Mouse (Mus musculus): ENCODE measurements around the gene Rnf187. TPM values are rescaled to one million over a fixed set of nuclear protein-coding genes. Genes with fewer than 3 reads are reported as not detected.

The Rnf187 gene
- polyA plus RNA-seq, 1 experiment from 2014 or later, result 563 TPM

DNA sequence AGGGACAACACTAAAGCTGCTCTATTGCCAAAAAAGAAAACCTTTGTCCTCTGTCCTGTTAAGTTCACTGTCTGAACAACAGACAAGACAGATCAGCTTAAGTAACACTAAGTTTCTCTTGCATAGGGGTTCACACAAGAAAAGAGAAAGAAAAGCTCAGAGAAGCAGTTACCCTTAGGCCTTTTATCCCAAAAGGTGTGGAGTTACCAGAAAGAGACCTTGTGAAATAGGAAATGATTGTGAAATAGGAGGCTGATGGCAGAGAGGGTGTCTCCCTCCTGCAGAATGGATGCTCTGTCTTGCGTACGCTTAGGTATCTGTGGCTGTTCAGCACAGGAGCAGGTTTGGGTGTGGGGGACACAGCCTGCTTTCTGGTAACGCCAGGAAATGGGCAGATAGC lies 40.5 kb upstream of the Rnf187 start:
- Histone ChIP-seq H3K9ac (ENCODE audit: low read depth, low read length) (peak overlapping the region; percentile 50), H3K36me3 (ENCODE audit: control insufficient read depth, insufficient read depth, low read length) (peaks cover 11% of the 10 kb centered on the region), H3K4me1 (ENCODE audit: control insufficient read depth, insufficient read depth, low read depth, low read length) (peaks cover 40% of the 10 kb centered on the region), H3K4me3 (ENCODE audit: low read length) (peak overlapping the region; percentile 97), H3K27me3 (replicated peaks; ENCODE audit: control insufficient read depth, insufficient read depth, low read length) (no peaks in the 10 kb centered on the region), H3K27ac (ENCODE audit: low read depth, low read length) (no peak overlapping the region), H3K9me3 (ENCODE audit: control insufficient read depth, low read length) (no peaks in the 10 kb centered on the region), H3K4me2 (ENCODE audit: low read length) (peak overlapping the region; percentile 100)
- no peak for ATAC-seq
- 87% methylated on average over 3 of the region's 3 CpGs for WGBS

GRCm38 (mm10) chr11:58978706-58979030 lies 40.0 kb upstream of the Rnf187 start:
- peak overlapping the region; percentile 100 for H3K4me2 ChIP-seq (ENCODE audit: low read length)
- no peak overlapping the region for H3K27ac ChIP-seq (ENCODE audit: low read depth, low read length)
- no peaks in the 10 kb centered on the region for H3K27me3 ChIP-seq (replicated peaks; ENCODE audit: control insufficient read depth, insufficient read depth, low read length)
- ATAC-seq, result no peak
- H3K9me3 ChIP-seq (ENCODE audit: control insufficient read depth, low read length), result no peaks in the 10 kb centered on the region
- peak overlapping the region; percentile 95 for H3K9ac ChIP-seq (ENCODE audit: low read depth, low read length)
- H3K36me3 ChIP-seq (ENCODE audit: control insufficient read depth, insufficient read depth, low read length), result peaks cover 11% of the 10 kb centered on the region
- WGBS, result 3% methylated on average over 5 of the region's 5 CpGs
- peak overlapping the region; percentile 97 for H3K4me3 ChIP-seq (ENCODE audit: low read length)
- H3K4me1 ChIP-seq (ENCODE audit: control insufficient read depth, insufficient read depth, low read depth, low read length), result peaks cover 40% of the 10 kb centered on the region

- Histone ChIP-seq H3K27me3 (replicated peaks; ENCODE audit: control insufficient read depth, insufficient read depth, low read length) (no peaks in the 10 kb centered on the region), H3K36me3 (ENCODE audit: control insufficient read depth, insufficient read depth, low read length) (peaks cover 11% of the 10 kb centered on the region; the same call in 1 of the 2 replicates), H3K4me1 (ENCODE audit: control insufficient read depth, insufficient read depth, low read depth, low read length) (peaks cover 40% of the 10 kb centered on the region), H3K4me3 (ENCODE audit: low read length) (peak within 1 kb of the TSS; percentile 97), H3K27ac (ENCODE audit: low read depth, low read length) (peak within 1 kb of the TSS; percentile 75), H3K9ac (ENCODE audit: low read depth, low read length) (peak within 1 kb of the TSS; percentile 95), H3K9me3 (ENCODE audit: control insufficient read depth, low read length) (no peaks in the 10 kb centered on the region), H3K4me2 (ENCODE audit: low read length) (peak within 1 kb of the TSS; percentile 100)
- under 1% methylated on average over 64 of the region's 64 CpGs for WGBS
- ATAC-seq, result peak; percentile 86
Measured at GRCm38 (mm10) chr11:58978027-58978705, 39.5 kb upstream of the Rnf187 start, which contains the start of gene Trim11. Gene Trim11 (plus strand): TSS chr11:58978093.

DNA sequence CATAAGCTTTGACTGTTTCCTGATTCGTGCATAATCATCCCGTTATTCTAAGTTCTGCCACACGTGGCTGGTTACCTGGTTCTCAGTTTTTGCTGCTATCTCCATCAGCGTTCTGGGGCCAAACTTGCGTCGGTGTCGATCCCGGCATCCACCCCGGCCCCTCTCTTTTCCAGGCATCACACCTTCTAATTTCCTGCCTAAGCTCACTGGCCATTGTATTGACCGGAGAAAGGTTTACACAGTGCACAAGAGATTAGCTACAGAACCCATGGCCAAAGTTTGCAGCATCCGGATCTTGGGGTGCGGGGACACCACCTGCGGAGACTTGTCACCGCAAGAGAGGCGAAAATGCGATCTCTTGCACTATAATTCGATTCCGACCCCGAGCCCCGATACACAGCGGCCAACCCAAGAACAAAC lies 38.9 kb upstream of the Rnf187 start:
- under 1% methylated on average over 21 of the region's 21 CpGs for WGBS
- peaks cover 8% of the 10 kb centered on the region; the same call in 1 of the 2 replicates for H3K36me3 ChIP-seq (ENCODE audit: control insufficient read depth, insufficient read depth, low read length)
- peak overlapping the region; percentile 97 for H3K4me3 ChIP-seq (ENCODE audit: low read length)
- peak overlapping the region; percentile 100 for H3K4me2 ChIP-seq (ENCODE audit: low read length)
- peaks cover 40% of the 10 kb centered on the region for H3K4me1 ChIP-seq (ENCODE audit: control insufficient read depth, insufficient read depth, low read depth, low read length)
- peak overlapping the region; percentile 75 for H3K27ac ChIP-seq (ENCODE audit: low read depth, low read length)
- no peaks in the 10 kb centered on the region for H3K9me3 ChIP-seq (ENCODE audit: control insufficient read depth, low read length)
- peak overlapping the region; percentile 95 for H3K9ac ChIP-seq (ENCODE audit: low read depth, low read length)
- ATAC-seq, result peak; percentile 22; the same call in 1 of the 2 replicates
- H3K27me3 ChIP-seq (replicated peaks; ENCODE audit: control insufficient read depth, insufficient read depth, low read length), result no peaks in the 10 kb centered on the region

DNA sequence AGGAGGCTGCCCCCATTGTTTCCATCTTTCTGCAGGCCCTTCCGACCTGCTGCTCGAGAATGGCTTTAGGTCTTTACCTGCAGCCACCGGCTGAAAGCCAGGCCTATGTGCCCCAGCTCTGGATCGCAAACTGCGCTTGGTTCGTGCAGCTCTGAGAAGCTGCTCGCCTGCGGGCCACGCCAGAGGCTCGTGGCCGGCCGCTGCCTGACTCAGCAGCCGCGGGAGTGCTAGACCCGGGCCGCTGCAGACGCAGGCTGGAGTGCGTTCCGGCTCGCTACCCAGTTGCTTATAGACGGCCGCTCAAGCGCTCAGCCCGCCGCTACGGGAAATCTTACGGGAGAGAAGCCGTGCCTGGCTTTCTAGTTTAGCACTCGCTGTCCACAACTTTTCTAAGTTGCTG lies 38.4 kb upstream of the Rnf187 start:
- peak overlapping the region; percentile 75 for H3K27ac ChIP-seq (ENCODE audit: low read depth, low read length)
- H3K9me3 ChIP-seq (ENCODE audit: control insufficient read depth, low read length), result no peaks in the 10 kb centered on the region
- ATAC-seq, result no peak
- no peaks in the 10 kb centered on the region for H3K27me3 ChIP-seq (replicated peaks; ENCODE audit: control insufficient read depth, insufficient read depth, low read length)
- H3K36me3 ChIP-seq (ENCODE audit: control insufficient read depth, insufficient read depth, low read length), result peaks cover 6% of the 10 kb centered on the region; the same call in 1 of the 2 replicates
- peak overlapping the region; percentile 100 for H3K4me2 ChIP-seq (ENCODE audit: low read length)
- peak overlapping the region; percentile 95 for H3K9ac ChIP-seq (ENCODE audit: low read depth, low read length)
- H3K4me3 ChIP-seq (ENCODE audit: low read length), result peak overlapping the region; percentile 97
- peaks cover 40% of the 10 kb centered on the region for H3K4me1 ChIP-seq (ENCODE audit: control insufficient read depth, insufficient read depth, low read depth, low read length)
- WGBS, result under 1% methylated on average over 29 of the region's 29 CpGs

GRCm38 (mm10) chr11:58974414-58974813 lies 35.7 kb upstream of the Rnf187 start:
- no peak overlapping the region for H3K9ac ChIP-seq (ENCODE audit: low read depth, low read length)
- H3K4me1 ChIP-seq (ENCODE audit: control insufficient read depth, insufficient read depth, low read depth, low read length), result peaks cover 23% of the 10 kb centered on the region
- ATAC-seq, result no peak
- no peaks in the 10 kb centered on the region for H3K27me3 ChIP-seq (replicated peaks; ENCODE audit: control insufficient read depth, insufficient read depth, low read length)
- H3K4me3 ChIP-seq (ENCODE audit: low read length), result no peak overlapping the region
- H3K9me3 ChIP-seq (ENCODE audit: control insufficient read depth, low read length), result no peaks in the 10 kb centered on the region
- H3K4me2 ChIP-seq (ENCODE audit: low read length), result no peak overlapping the region
- no peak overlapping the region for H3K27ac ChIP-seq (ENCODE audit: low read depth, low read length)
- 78% methylated on average over 3 of the region's 3 CpGs for WGBS
- H3K36me3 ChIP-seq (ENCODE audit: control insufficient read depth, insufficient read depth, low read length), result peaks cover 4% of the 10 kb centered on the region; the same call in 1 of the 2 replicates

- peaks cover 6% of the 10 kb centered on the region; the same call in 1 of the 2 replicates for H3K36me3 ChIP-seq (ENCODE audit: control insufficient read depth, insufficient read depth, low read length)
Measured at GRCm38 (mm10) chr11:58971796-58972195, 33.1 kb upstream of the Rnf187 start.

GRCm38 (mm10) chr11:58970831-58971530 lies 32.3 kb upstream of the Rnf187 start:
- H3K4me2 ChIP-seq (ENCODE audit: low read length), result no peak overlapping the region
- H3K4me1 ChIP-seq (ENCODE audit: control insufficient read depth, insufficient read depth, low read depth, low read length), result peaks cover 8% of the 10 kb centered on the region
- H3K27ac ChIP-seq (ENCODE audit: low read depth, low read length), result no peak overlapping the region
- WGBS, result 89% methylated on average over 21 of the region's 21 CpGs
- no peak overlapping the region for H3K4me3 ChIP-seq (ENCODE audit: low read length)
- H3K9ac ChIP-seq (ENCODE audit: low read depth, low read length), result no peak overlapping the region
- ATAC-seq, result no peak
- no peaks in the 10 kb centered on the region for H3K9me3 ChIP-seq (ENCODE audit: control insufficient read depth, low read length)
- peaks cover 6% of the 10 kb centered on the region; the same call in 1 of the 2 replicates for H3K36me3 ChIP-seq (ENCODE audit: control insufficient read depth, insufficient read depth, low read length)
- no peaks in the 10 kb centered on the region for H3K27me3 ChIP-seq (replicated peaks; ENCODE audit: control insufficient read depth, insufficient read depth, low read length)

More at GRCm38 (mm10) chr11:58971796-58972195, 33.1 kb upstream of the Rnf187 start:
- Histone ChIP-seq H3K4me2 (ENCODE audit: low read length) (no peak overlapping the region), H3K4me1 (ENCODE audit: control insufficient read depth, insufficient read depth, low read depth, low read length) (peaks cover 10% of the 10 kb centered on the region), H3K9ac (ENCODE audit: low read depth, low read length) (no peak overlapping the region), H3K4me3 (ENCODE audit: low read length) (no peak overlapping the region), H3K27me3 (replicated peaks; ENCODE audit: control insufficient read depth, insufficient read depth, low read length) (no peaks in the 10 kb centered on the region), H3K9me3 (ENCODE audit: control insufficient read depth, low read length) (no peaks in the 10 kb centered on the region), H3K27ac (ENCODE audit: low read depth, low read length) (no peak overlapping the region)
- ATAC-seq, result no peak
- WGBS, result 98% methylated on average over 3 of the region's 3 CpGs

DNA sequence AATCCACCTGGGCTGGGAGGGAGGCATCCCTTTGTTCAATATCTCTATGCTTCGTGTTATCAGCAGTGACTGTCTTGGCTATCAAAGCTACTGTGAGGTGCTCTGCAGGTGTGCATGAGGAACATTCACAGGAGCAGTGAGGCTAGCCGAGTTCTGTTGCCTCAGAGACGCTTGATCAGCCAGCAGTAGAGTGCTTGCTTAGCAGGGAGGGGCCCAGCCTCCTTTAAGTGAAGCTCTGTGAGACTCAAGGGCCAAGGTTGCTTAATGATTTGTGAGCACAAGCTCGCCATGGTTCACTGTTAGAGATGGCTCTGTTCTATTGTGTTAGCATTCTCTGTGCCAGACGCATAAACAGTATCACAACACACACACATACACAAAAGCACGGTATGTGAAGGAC lies 30.9 kb upstream of the Rnf187 start:
- Histone ChIP-seq H3K9me3 (ENCODE audit: control insufficient read depth, low read length) (no peaks in the 10 kb centered on the region), H3K27me3 (replicated peaks; ENCODE audit: control insufficient read depth, insufficient read depth, low read length) (no peaks in the 10 kb centered on the region), H3K9ac (ENCODE audit: low read depth, low read length) (no peak overlapping the region), H3K4me1 (ENCODE audit: control insufficient read depth, insufficient read depth, low read depth, low read length) (no peaks in the 10 kb centered on the region), H3K4me2 (ENCODE audit: low read length) (no peak overlapping the region), H3K27ac (ENCODE audit: low read depth, low read length) (no peak overlapping the region), H3K4me3 (ENCODE audit: low read length) (no peak overlapping the region), H3K36me3 (ENCODE audit: control insufficient read depth, insufficient read depth, low read length) (peaks cover 6% of the 10 kb centered on the region; the same call in 1 of the 2 replicates)
- 80% methylated on average over 6 of the region's 6 CpGs for WGBS
- ATAC-seq, result no peak

Data from hindbrain, embryonic 16.5 days (tissue).